Mouse (Mus musculus) midbrain, embryonic 11.5 days (tissue): Measurements from ENCODE around the gene Gm20509. TPM values are rescaled to one million over a fixed set of nuclear protein-coding genes. Genes with fewer than 3 reads are reported as not detected.
A peak's percentile ranks its signal among the peaks of the same experiment; 100 is the strongest.

Experiments used
- ATAC-seq: fragments of 200-750 bp; cut with Nextera tagmentation; 2 replicates; pipeline ENCODE4 v1.8.0; 2017; ENCODE audit warnings: moderate TSS enrichment, moderate library complexity; ENCODE audit not compliant: low FRiP score
- DNase-seq: peaks from one replicate; pipeline ENCODE4 v3.0.0; 2015; ENCODE audit warnings: low spot score; ENCODE audit errors: missing footprints
- H3K27ac ChIP-seq: fragments of 300-500 bp; sonication (generic); 2 replicates; pipeline ENCODE4 v1.5.1; 2014; ENCODE audit warnings: low read depth, low read length
- H3K27me3 ChIP-seq: fragments of 300-500 bp; sonication (generic); 2 replicates; pipeline ENCODE4 v1.6.1; 2014; ENCODE audit warnings: mild to moderate bottlenecking, low read length, moderate library complexity, mixed read lengths; ENCODE audit not compliant: control insufficient read depth, insufficient read depth
- H3K36me3 ChIP-seq: fragments of 300-500 bp; sonication (generic); 2 replicates; pipeline ENCODE4 v1.6.1; 2014; ENCODE audit warnings: mild to moderate bottlenecking, low read length, moderate library complexity, mixed read lengths; ENCODE audit not compliant: control insufficient read depth, insufficient read depth
- H3K4me1 ChIP-seq: fragments of 300-500 bp; sonication (generic); 2 replicates; pipeline ENCODE4 v1.6.1; 2014; ENCODE audit warnings: low read length; ENCODE audit not compliant: control insufficient read depth, insufficient read depth
- H3K4me2 ChIP-seq: fragments of 300-500 bp; sonication (generic); 2 replicates; pipeline ENCODE4 v1.6.1; 2014; ENCODE audit warnings: mild to moderate bottlenecking, moderate library complexity
- H3K4me3 ChIP-seq: fragments of 300-500 bp; sonication (generic); 2 replicates; pipeline ENCODE4 v1.5.1; 2014; ENCODE audit warnings: low read depth, low read length
- H3K9ac ChIP-seq: fragments of 300-500 bp; sonication (generic); 2 replicates; pipeline ENCODE4 v1.6.1; 2014; ENCODE audit warnings: low read length
- H3K9me3 ChIP-seq: fragments of 300-500 bp; sonication (generic); 2 replicates; pipeline ENCODE4 v1.6.1; 2016; ENCODE audit warnings: low read length; ENCODE audit not compliant: control insufficient read depth
- WGBS: fragments of 180-500 bp; shearing (Covaris S2); extraction: QIAGEN DNeasy Blood & Tissue Kit; methylation state at CpG from one replicate; pipeline ENCODE4 v1.1.7; 2014; 5-methylcytosine and 5-hydroxymethylcytosine counted together
- polyA plus RNA-seq: library from polyadenylated mRNA; unstranded; fragments of >200 nt; fragmentation: Nextera tagmentation; extraction: Ambion mirVana; gene quantifications from 2 replicates; pipeline ENCODE4 v1.2.1, GENCODE M21; 2014

Gm20509 gene
- not detected in 2 replicates for polyA plus RNA-seq

DNA sequence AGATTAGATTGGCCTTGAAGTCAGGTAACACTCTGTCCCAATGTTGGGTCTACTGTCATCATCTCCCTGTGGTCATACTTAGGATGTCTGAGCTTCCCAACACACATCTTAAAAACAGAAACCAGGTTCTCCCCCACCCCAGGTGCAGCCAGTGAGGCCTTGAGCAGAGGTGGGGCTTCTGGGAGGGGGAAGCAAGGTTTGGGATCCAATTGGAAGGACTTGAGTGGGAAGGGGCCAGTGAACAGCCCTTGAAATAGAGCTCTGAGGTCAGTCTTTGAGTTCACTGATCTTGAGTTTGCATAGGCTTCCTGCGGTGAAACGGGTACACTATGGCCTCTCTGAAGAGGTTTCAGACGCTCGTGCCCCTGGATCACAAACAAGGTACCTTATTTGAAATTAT, at the start of gene Gm20509:
Gene Gm20509 (plus strand): TSS at position 290 of the 400 bp plus-strand sequence.
- no peak within 1 kb of the TSS for H3K27ac ChIP-seq
- peaks cover 21% of the 10 kb centered on the region for H3K27me3 ChIP-seq
- DNase-seq (peak; percentile 41), ATAC-seq (no peak)
- peak within 1 kb of the TSS; percentile 72 for H3K4me2 ChIP-seq
- no peaks in the 10 kb centered on the region; the same call in 1 of the 2 replicates for H3K4me1 ChIP-seq
- H3K4me3 ChIP-seq = peak within 1 kb of the TSS; percentile 46
- H3K9ac ChIP-seq = peak within 1 kb of the TSS; percentile 68
- 86% methylated on average over 4 of the region's 4 CpGs for WGBS
- H3K36me3 ChIP-seq = no peaks in the 10 kb centered on the region
- H3K9me3 ChIP-seq = no peaks in the 10 kb centered on the region

DNA sequence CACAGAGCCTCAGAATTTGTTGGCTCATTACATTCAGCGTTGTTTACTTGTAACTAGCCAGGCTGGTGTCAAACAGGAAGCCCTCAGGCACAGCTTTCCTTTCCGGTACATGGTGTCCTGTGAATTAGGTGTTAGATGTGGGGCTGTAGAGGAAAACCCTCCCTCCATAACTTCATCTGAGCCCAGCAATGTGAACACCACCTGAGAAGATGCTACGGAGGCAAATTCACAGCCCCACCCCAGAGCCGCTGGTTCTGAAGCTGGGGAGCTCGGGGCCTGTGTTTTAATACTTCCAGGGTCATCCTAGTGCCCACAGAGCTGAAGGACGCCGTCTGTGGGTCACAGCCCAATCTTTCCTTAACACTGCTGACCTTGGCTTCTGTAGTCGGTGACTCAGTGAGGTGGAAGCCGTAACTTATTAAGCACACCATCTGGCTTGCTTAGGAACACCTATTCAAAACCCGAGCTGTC, 46.8 kb upstream of the Gm20509 start:
- ATAC-seq = no peak
- no peaks in the 10 kb centered on the region for H3K36me3 ChIP-seq
- DNase-seq = no peak
- 71% methylated on average over 10 of the region's 10 CpGs for WGBS
- no peaks in the 10 kb centered on the region for H3K9me3 ChIP-seq
- H3K4me2 ChIP-seq = no peak overlapping the region
- H3K4me3 ChIP-seq = no peak overlapping the region
- no peaks in the 10 kb centered on the region for H3K4me1 ChIP-seq
- no peak overlapping the region for H3K9ac ChIP-seq
- no peak overlapping the region for H3K27ac ChIP-seq
- H3K27me3 ChIP-seq = no peaks in the 10 kb centered on the region

DNA sequence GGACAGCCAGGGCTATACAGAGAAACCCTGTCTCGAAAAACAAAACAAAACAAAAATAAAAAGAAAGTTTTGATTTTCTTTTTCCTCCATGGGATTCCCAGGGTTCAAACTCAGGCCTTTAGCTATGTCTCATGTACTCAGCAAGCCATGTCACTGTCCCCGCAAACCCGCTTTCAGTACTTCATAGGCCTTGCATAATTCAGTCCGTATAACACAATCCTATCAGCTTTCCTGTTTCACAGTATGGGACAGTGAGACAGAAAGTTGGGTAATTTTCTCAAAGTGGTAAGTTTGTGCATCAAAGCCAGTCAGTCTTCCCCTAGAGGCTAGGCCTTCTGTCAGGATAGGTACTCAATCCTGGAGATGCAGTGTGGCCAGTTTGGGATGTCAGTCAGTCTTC, 43.0 kb upstream of the Gm20509 start:
- H3K27ac ChIP-seq = no peak overlapping the region
- DNase-seq (no peak), ATAC-seq (no peak)
- H3K4me1 ChIP-seq = 0 out of 2 replicates have a peak, but pooled peaks cover 2% of the 10 kb centered on the region
- WGBS = 82% methylated on average over 4 of the region's 4 CpGs
- no peak overlapping the region for H3K4me2 ChIP-seq
- no peaks in the 10 kb centered on the region for H3K27me3 ChIP-seq
- no peak overlapping the region for H3K4me3 ChIP-seq
- H3K9me3 ChIP-seq = no peaks in the 10 kb centered on the region
- H3K9ac ChIP-seq = no peak overlapping the region
- no peaks in the 10 kb centered on the region for H3K36me3 ChIP-seq

DNA sequence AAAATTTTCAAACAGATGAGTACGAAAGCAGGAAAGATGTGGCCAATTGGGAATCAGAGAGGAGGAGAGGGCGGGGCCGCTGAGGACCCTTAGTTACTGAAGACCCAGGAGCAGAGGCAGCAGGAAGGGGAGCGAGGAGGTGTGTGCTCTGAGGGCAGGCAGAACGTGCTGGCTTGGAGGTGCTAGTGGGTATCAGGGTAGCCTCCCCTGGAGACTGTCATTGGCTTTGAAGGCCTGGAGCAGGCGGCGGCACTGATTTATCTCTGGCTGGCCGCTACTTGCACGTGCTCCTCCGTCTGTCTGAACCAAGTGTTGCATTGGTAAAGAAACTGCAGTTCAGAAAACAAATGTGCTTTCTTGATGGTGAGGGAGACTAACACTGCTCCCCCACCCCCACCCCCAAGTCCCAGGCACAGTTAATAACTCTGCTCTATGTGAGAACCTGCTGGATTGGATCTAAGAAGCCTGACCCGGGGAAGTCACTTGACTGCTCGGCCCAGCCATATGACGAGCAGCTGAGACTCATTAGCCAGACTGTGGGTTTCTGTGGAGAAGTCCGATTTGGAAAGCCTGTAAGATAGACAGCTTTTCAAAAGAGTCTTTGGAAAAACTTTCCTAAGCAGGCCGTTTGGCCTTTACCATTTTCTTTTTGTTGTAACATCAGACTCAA, 38.5 kb upstream of the Gm20509 start:
- no peak overlapping the region for H3K27ac ChIP-seq
- no peak overlapping the region for H3K4me3 ChIP-seq
- H3K36me3 ChIP-seq = no peaks in the 10 kb centered on the region
- DNase-seq (peak; percentile 87), ATAC-seq (no peak)
- H3K4me2 ChIP-seq = peak overlapping the region; percentile 3; the same call in 1 of the 2 replicates
- no peaks in the 10 kb centered on the region for H3K9me3 ChIP-seq
- 0 out of 2 replicates have a peak, but pooled peaks cover 2% of the 10 kb centered on the region for H3K4me1 ChIP-seq
- no peaks in the 10 kb centered on the region for H3K27me3 ChIP-seq
- 0 out of 2 replicates have a peak overlapping the region, but pooled peaks have one; percentile 3 for H3K9ac ChIP-seq
- 41% methylated on average over 15 of the region's 15 CpGs for WGBS

DNA sequence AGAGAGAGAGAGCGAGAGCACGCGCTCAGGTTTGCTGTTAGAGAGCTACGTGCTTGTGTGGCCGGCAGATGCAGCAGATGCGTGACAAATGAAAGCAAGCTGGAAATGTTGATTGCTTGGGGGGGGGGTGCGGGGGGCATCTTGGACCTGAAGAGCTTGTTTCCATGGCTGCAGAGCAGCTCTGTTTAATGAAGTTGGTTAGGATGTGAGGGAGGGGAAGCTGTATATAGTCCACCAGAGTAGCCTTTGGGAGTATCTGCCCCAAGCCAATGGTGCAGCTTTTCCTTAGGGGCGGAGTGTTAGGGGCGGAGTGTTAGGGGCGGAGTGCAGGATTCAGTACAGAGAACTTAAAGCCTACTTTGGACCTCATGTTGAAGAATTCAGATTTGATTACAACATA, 35.2 kb upstream of the Gm20509 start:
- Histone ChIP-seq H3K4me2 (no peak overlapping the region), H3K27me3 (no peaks in the 10 kb centered on the region), H3K9ac (no peak overlapping the region), H3K9me3 (no peaks in the 10 kb centered on the region), H3K4me3 (no peak overlapping the region), H3K27ac (no peak overlapping the region), H3K4me1 (0 out of 2 replicates have a peak, but pooled peaks cover 2% of the 10 kb centered on the region), H3K36me3 (no peaks in the 10 kb centered on the region)
- WGBS = 38% methylated on average over 10 of the region's 10 CpGs
- DNase-seq (peak; percentile 87), ATAC-seq (peak; percentile 74; the same call in 1 of the 2 replicates)

DNA sequence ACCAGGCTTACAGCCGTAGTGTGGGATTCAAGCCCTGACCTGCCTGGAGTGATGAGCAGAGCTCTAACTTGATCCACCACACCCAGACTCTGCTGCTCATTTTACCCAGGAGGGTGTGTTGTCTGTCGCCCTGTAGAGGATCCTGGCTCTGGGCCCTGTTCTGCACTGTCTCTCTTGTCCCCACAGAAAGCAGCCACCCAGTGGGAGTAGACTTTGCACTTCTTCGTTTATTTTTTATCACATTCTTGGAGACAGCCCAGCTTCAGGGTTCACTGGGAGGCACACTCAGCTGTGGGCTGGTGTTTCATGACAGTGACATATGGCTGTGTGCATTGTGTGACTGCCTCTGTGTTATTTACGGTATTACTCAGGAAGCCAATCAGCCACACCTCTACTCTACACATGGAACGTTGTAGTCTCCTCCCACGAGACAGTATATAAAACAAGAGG, 34.0 kb upstream of the Gm20509 start:
- ATAC-seq = no peak
- H3K27ac ChIP-seq = no peak overlapping the region
- H3K4me1 ChIP-seq = 0 out of 2 replicates have a peak, but pooled peaks cover 2% of the 10 kb centered on the region
- no peak overlapping the region for H3K4me2 ChIP-seq
- no peaks in the 10 kb centered on the region for H3K27me3 ChIP-seq
- H3K4me3 ChIP-seq = no peak overlapping the region
- DNase-seq = peak; percentile 59
- H3K36me3 ChIP-seq = no peaks in the 10 kb centered on the region
- H3K9me3 ChIP-seq = no peaks in the 10 kb centered on the region
- WGBS = 77% methylated on average over 6 of the region's 6 CpGs
- H3K9ac ChIP-seq = no peak overlapping the region

DNA sequence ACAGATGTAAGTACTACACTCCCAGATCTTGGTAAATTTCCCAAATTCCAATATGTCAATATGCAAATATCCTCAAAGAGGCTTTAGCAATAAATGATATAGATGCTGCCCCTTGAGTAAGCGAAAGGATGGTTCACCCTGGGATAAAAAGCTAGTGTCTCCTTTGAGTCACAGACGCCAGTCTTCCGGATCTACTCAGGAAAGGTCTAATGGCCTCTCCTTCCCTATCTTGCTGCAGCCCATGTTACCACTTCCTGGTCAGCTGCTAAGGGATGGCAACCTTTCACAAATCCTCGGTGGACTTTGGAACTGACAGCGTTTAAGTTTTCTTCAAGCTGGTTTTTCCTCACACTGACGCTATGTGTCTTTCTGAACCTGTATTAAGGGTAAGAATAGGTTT, 33.6 kb upstream of the Gm20509 start:
- Histone ChIP-seq H3K27ac (no peak overlapping the region), H3K9me3 (no peaks in the 10 kb centered on the region), H3K4me1 (no peaks in the 10 kb centered on the region), H3K36me3 (no peaks in the 10 kb centered on the region), H3K4me2 (no peak overlapping the region), H3K9ac (no peak overlapping the region), H3K4me3 (no peak overlapping the region), H3K27me3 (no peaks in the 10 kb centered on the region)
- ATAC-seq (no peak), DNase-seq (peak; percentile 73)
- 92% methylated on average over 6 of the region's 6 CpGs for WGBS

DNA sequence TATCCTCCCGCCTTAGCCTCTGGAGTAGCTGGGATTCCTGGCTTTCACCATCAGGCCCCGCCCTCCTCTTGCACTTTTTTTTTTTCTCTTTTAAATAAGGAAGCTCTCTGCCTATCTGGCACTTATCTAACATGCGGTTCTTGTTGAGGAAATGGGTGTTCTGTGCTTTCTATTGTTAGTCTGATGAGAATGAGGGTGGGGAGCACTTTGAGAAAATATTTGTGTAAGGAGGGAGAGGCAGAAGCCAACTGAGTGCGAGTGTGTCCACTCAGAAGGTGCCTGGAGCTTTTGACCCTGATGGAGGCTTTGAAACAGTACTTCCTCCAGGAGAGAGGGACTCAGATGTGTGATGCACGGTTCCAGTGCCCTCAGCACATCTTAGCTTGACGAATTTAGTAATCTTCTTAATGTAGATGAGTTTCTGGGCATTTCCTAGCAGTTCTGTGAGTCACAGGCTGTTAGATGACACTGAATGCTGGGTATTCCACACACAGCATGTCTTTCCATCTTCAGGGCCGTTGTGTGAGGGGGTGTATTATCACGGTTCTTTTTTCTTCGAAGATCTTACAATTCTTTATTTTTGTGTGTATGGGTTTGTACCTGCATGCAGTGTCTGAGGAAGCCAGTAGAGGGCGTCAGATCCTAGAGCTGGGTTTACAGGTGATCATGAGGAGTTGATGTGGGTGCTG, 31.2 kb upstream of the Gm20509 start:
- no peaks in the 10 kb centered on the region for H3K36me3 ChIP-seq
- H3K27me3 ChIP-seq = no peaks in the 10 kb centered on the region
- H3K9me3 ChIP-seq = no peaks in the 10 kb centered on the region
- ATAC-seq = no peak
- no peaks in the 10 kb centered on the region for H3K4me1 ChIP-seq
- no peak overlapping the region for H3K9ac ChIP-seq
- peak; percentile 76 for DNase-seq
- H3K4me2 ChIP-seq = no peak overlapping the region
- 78% methylated on average over 10 of the region's 10 CpGs for WGBS
- H3K4me3 ChIP-seq = no peak overlapping the region
- H3K27ac ChIP-seq = no peak overlapping the region

DNA sequence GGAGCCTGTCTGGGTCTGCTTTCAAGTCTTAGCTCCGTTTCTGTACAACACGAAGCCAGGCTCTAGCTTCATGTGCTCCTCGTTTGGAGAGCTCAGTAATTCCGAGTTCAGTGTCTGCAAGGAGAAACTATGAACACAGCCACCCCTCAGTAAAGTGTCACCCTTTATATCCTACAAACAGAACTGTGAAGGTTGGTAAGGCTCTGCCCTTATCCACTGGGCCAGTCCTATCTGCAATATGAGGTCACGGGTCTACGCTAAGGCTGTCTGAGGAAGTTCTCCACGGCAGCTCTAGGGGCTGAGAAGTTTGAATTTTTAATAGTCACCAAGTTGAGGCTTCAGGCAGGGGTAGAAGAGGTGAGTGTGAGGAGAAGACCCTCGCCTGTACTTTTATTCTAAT, 29.8 kb upstream of the Gm20509 start:
- Histone ChIP-seq H3K36me3 (no peaks in the 10 kb centered on the region), H3K27ac (no peak overlapping the region), H3K4me2 (no peak overlapping the region), H3K4me1 (no peaks in the 10 kb centered on the region), H3K27me3 (no peaks in the 10 kb centered on the region), H3K9ac (no peak overlapping the region), H3K9me3 (no peaks in the 10 kb centered on the region), H3K4me3 (no peak overlapping the region)
- DNase-seq (peak; percentile 51), ATAC-seq (no peak)
- 87% methylated on average over 8 of the region's 8 CpGs for WGBS
